Mouse (Mus musculus) c-Kit-negative CD71-positive TER-119-positive erythroid progenitor cells, embryonic 14.5 days (primary cell): ENCODE data around the gene Hapln2.

Source experiments
- DNase-seq: peaks from one replicate; pipeline ENCODE4 v3.0.0-alpha.2; 2013; ENCODE audit warnings: low read depth, low spot score

Hapln2 gene

GRCm38 (mm10) chr3:88027434-88028186, at the start of gene Hapln2:
Hapln2 (minus strand) TSS chr3:88027583.
- no peak for DNase-seq

DNA sequence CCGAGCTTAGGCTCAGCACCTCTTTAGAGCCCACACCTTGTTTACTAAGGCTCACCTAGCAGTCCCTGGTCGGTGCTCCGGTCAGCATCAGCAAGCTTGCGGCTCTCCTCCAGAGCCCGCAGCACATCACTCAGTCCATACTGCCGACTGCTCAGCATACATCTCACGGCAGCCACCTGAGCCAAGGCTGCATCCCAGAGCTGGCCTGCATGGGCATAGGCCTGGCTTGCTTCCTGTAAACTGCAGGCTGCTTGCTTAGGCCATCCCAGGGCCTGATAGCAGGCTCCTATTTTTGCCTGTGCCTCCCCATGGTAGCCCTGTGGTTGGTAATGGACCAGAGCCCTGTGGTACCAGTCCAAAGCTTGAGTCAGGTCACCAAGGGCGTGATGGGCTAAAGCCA, 47.4 kb upstream of the Hapln2 start:
- DNase-seq = no peak

DNA sequence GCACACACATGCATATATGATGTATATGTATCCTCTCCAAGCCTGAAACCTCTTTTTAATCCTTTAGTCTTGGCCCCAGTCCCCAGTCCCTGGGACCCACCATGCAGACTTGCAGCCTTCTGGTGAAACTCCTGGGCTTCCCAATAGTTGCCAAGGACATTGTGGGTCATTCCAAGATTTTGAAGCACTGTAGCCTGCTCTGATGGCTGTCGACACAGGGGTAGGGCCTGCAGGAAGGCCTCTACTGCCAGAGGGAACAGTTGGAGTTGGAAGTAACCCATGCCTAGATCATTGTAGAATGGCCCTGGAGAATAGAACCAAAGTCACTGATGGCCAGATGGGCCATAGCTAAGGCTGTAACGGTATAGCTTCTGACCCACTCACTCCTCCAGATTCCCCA, 47.0 kb upstream of the Hapln2 start:
- DNase-seq = no peak

DNA sequence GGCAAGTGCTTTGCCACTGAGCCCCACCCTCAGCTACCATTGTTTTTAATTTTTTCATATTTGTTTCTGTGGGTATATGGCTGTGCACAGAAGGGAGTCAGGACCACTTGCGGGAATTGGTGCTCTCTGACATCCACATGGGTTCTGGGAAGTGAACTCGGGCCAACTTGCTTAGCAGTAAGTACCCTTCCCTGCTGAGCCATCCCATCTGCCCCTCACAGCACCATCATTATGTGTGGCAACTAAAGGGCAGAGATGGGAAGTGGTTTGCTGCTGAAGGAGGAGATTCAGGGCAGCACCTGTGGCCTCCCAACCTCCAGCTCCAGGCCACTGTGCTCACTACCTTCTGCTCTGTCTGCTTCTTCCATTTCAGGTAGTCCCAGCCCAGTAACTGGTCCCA, 46.2 kb upstream of the Hapln2 start:
- no peak for DNase-seq

DNA sequence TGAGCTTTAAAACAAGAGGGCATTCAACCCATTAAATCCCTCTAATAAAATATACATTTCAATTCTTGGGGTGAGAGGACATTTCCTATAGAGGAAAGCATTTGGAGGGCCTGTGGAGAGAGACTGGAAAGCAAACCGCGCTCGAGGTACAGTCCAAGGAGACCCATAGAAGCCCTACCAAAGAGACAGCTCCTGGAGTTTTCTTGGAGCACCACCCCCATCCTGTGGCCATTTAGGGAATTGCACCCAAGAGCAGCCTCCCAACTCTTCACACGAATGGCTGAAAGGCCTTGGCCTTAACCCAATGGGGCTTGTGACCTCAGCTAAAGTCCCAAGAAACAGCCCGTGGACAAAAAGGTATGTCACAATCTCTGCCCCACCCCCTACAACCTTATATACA, 44.4 kb upstream of the Hapln2 start:
- peak; percentile 55 for DNase-seq

DNA sequence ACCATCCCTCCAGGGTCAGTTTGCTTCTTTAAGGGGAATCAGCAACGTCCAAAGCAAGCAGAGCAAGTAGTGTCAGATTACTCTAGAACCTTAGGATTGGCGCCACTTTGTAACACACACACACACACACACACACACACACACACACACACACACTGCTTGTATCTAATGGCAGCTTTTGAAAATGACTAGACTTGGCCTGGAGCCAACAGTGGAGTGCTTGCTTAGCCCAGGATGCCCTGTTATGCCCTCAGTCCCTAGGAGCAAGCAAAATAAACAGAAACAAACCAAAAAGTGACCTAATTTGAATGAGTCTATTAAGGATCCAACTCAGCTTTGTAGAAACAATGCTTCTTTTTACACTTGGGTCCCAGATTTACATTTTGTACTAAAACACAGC, 41.0 kb upstream of the Hapln2 start:
- DNase-seq = no peak

DNA sequence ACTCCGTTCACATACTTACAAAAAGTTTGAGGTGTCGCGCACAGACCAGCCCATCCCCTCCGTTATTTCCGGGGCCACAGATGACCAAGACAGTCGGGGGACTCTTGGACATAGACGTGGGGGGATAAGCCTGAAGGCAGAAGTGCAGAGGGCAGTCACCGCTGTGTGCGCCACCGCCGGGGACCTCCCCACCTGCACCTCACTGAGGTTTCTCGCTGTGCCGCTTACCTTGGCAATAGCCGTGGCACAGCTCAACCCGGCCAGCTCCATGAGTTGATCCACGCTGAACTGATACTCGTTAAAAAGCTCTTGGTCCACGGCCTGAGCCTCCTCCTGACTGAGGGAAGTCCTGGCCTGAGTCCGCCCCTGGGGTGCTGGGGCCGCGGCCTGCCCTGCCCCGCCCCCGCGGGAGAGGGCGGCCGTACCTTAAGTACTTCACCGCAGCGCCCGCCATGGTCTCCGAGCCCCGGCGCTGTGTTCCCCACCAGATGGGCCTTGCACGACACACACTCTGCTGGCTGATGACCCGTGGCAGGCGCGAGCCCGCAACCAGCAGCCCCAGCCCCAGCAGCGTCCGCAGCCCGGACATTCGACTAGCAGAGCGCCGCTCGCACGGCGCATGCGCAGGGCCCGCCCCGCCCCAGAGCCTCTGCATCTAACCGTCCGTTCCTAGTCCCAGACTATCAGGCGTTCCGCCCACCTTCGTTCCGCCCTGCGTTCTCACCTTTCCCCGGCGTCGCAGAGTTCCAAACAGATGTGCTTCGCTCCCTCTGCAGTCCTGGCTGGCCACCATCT, 30.7 kb upstream of the Hapln2 start, which contains the start of gene Naxe:
TSS of gene Naxe (minus strand) at position 594 of the 795 bp plus-strand sequence.
- DNase-seq = peak; percentile 77

DNA sequence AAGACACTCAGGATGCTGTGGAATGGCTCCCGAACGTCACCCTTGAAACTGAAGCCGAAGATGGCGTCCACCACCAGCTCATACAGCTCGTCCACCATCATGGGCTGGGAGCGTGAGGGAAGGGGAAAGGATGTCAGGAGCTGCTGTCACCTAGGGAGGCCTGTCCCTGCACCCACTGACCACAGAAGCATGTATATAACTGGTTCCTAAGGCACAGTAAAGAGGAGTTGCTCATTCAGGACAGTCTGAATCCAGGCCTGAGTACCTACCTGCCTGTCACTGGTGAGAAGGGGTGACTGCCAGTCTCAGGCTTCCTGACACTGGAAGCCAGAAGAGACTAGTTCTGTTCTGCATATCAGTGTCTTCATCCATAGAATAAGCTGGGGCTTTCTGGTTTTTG, 29.6 kb upstream of the Hapln2 start:
- no peak for DNase-seq

DNA sequence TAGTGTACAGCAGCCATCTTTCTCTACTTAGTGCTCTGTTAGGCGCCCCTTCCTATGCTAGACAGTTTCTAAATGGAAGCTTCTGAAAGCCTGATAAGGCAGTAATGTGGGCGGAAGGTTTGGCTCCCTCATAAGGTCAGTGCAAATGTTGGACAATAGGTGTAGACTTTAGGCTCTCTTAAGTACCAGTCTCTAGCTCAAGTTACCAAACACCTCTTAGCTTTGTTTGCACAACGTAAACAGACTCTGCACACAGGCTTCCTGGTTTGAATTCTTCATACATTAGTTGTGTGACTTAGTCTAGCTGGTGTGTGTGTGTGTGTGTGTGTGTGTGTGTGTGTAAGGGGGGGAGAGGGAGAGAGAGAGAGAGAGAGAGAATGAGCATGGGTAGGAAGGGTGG, 22.1 kb upstream of the Hapln2 start:
- DNase-seq = no peak

DNA sequence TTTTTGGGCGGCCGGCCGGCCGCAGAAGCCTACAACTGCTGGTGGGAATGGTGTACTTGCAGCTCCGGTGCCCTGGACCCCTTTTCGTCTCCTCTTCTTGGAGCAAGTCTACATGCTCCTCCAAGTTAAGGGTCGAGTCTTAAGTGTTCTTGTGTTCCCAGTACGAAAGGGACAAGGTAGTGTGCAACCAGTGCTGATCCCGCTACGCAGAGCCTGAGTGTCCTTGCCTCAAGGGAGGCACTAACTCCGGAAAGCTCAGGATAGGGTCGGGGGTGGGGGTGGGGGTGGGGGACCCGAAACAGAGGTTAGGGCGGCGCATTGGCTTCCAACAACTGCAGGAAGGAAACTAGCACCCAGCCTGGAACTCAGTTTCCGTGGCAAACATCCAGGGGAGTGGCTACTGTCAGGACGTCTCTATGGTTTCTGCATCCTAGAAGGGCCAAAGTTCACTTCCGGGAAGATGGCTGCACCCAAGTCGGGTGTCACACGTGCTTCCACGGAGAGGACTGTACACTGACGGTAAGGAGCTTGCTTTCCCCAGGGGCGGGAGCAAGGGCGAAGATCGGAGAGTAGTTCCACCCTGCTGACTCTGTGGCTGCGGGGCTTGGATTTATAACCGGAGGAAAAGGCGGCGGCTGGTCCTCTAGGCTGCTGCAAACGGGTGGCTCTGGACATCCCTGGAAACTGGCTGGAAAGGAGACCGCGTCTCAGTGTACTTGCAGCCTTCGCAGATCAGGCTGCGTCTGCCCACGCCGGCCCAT, 15.5 kb upstream of the Hapln2 start, which contains the start of gene Gpatch4:
TSS of gene Gpatch4 (plus strand) at position 448 of the 761 bp plus-strand sequence.
- peak; percentile 93 for DNase-seq

GRCm38 (mm10) chr3:88035561-88036293, 8.3 kb upstream of the Hapln2 start:
- DNase-seq = no peak

GRCm38 (mm10) chr3:88033506-88033905, 6.1 kb upstream of the Hapln2 start:
- DNase-seq = no peak

- no peak for DNase-seq
Observed at GRCm38 (mm10) chr3:88030608-88031395, 3.4 kb upstream of the Hapln2 start.

DNA sequence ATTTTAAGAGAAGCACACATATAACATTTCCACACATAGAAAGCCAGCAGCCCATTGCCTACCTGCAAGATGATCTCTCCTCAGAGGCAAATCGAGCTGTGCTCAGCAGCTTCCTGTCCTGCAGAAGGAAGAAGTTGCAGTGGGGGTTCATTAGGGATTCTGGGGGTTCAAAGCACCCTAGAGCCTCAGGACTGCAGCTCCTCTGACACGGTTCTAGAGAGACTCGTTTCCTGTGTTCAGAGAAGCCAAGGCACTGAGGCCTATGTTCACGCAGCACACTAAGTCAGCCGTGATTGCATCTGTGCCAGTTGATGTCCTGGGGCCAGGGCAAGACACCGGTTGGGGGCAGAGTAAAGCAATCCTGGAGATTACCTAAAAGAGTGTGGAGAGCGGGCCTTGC, 560 bp downstream of the Hapln2 start:
- DNase-seq = no peak

DNA sequence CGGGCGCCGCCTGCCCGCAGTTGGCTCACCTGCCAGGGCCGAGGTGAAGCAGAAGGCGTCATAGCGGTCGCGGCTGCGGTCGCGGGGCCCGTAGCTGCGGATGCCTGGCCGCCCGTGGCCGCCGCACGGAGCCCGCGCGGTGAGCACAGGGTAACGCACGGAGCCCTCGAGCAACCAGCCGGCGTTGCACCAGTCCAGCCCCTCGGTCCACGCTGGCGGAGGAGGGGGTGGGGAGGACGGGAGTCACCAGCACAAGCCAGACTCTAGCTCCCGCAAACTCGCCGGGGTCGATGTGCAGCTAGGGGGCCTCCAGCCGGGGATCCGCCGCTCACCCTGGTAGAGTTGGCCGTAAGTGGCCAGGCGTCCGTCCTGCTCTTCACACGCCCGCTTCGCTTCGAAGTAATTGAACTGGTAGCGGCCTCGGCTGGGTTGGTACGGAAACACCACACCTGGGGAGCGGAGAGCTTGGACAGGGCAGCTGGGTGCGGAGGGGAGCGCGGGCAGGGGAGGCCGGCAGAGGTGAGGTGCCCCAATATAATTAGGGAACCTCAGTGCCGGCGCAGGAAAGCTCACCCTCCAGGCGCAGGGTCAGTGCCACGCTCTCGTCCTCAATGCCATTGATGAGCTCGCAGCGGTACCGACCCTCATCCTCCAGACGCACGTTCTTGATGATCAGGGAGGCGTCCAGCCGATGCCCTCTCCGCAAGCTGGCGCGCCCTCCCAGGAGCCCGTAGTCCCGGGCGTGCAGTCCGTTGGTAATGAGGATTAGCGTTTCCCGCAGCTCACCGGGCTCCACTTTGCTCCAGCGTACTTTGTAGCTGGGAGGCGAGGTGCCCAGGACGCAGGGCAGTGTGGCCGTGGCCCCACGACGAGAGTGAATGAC, 4.0 kb downstream of the Hapln2 start:
- no peak for DNase-seq

GRCm38 (mm10) chr3:88022322-88023191, 4.8 kb downstream of the Hapln2 start:
- peak; percentile 53 for DNase-seq

DNA sequence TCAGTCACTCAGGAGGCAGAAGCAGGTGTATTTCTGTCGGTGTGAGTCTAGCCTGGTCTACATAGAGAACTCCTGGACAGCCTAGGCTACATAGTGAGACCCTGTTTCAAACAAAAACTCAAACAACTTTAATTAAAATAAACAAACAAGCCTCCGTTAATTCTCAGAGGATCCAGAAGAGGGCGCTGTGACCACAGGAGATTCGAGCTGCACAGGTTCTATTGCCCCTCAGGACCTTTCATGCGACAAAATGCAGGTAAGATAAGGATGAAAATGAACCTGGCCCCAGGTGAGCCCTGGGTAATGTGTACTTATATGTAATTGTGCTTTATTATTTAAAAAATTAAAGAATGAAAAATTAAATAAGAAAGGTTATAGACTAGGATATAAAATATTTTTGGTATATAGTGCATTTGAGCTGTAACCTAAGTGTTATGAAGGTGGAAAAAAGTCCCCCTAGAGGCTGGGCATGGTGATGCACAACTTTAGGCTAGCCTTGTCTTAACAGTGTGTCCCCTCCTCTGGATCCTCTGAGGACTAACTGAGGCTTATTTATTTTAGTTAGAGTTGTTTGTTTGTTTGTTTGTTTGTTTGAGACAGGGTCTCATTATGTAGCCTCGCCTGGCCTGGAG, 16.6 kb downstream of the Hapln2 start:
- DNase-seq = no peak
